Mouse (Mus musculus): ENCODE measurements at regions not wholly inside any gene's neighbourhood (a gene's known extent, or its start where the extent isn't known, plus 50 kb on each side); places are given as distances from the start of the nearest gene placed in this dataset.

- Histone ChIP-seq H3K4me3 (ENCODE audit: low read depth, low read length) (no peak overlapping the region), H3K27ac (ENCODE audit: low read depth, low read length) (no peak overlapping the region), H3K9me3 (ENCODE audit: control insufficient read depth, low read length) (no peaks in the 10 kb centered on the region), H3K9ac (replicated peaks; ENCODE audit: low read depth, low read length) (no peak overlapping the region), H3K4me1 (ENCODE audit: control insufficient read depth, insufficient read depth, low read length) (0 out of 2 replicates have a peak, but pooled peaks cover 5% of the 10 kb centered on the region), H3K27me3 (ENCODE audit: control insufficient read depth, insufficient read depth, low read length) (no peaks in the 10 kb centered on the region), H3K36me3 (ENCODE audit: control insufficient read depth, insufficient read depth, low read length) (no peaks in the 10 kb centered on the region), H3K4me2 (ENCODE audit: low read depth, low read length) (no peak overlapping the region)
- WGBS = 79% methylated on average over 8 of the region's 8 CpGs
- peak; percentile 69 for ATAC-seq (ENCODE audit: low read depth)
These were observed 64.4 kb upstream of the Cpeb4 start for GRCm38 (mm10) chr11:31807461-31808215.

GRCm38 (mm10) chr11:31808216-31808838 is 63.7 kb upstream of the Cpeb4 start:
- 91% methylated on average over 5 of the region's 5 CpGs for WGBS
- no peak overlapping the region for H3K4me2 ChIP-seq (ENCODE audit: low read depth, low read length)
- H3K4me3 ChIP-seq (ENCODE audit: low read depth, low read length) = no peak overlapping the region
- H3K27me3 ChIP-seq (ENCODE audit: control insufficient read depth, insufficient read depth, low read length) = no peaks in the 10 kb centered on the region
- no peaks in the 10 kb centered on the region for H3K9me3 ChIP-seq (ENCODE audit: control insufficient read depth, low read length)
- H3K36me3 ChIP-seq (ENCODE audit: control insufficient read depth, insufficient read depth, low read length) = no peaks in the 10 kb centered on the region
- no peak overlapping the region for H3K27ac ChIP-seq (ENCODE audit: low read depth, low read length)
- H3K4me1 ChIP-seq (ENCODE audit: control insufficient read depth, insufficient read depth, low read length) = 0 out of 2 replicates have a peak, but pooled peaks cover 5% of the 10 kb centered on the region
- ATAC-seq (ENCODE audit: low read depth) = no peak; the same call in 1 of the 2 replicates
- no peak overlapping the region for H3K9ac ChIP-seq (replicated peaks; ENCODE audit: low read depth, low read length)

GRCm38 (mm10) chr11:31810011-31810786 is 61.8 kb upstream of the Cpeb4 start:
- Histone ChIP-seq H3K27me3 (ENCODE audit: control insufficient read depth, insufficient read depth, low read length) (no peaks in the 10 kb centered on the region), H3K4me2 (ENCODE audit: low read depth, low read length) (no peak overlapping the region), H3K4me3 (ENCODE audit: low read depth, low read length) (no peak overlapping the region), H3K4me1 (ENCODE audit: control insufficient read depth, insufficient read depth, low read length) (0 out of 2 replicates have a peak, but pooled peaks cover 5% of the 10 kb centered on the region), H3K9ac (replicated peaks; ENCODE audit: low read depth, low read length) (no peak overlapping the region), H3K36me3 (ENCODE audit: control insufficient read depth, insufficient read depth, low read length) (no peaks in the 10 kb centered on the region), H3K9me3 (ENCODE audit: control insufficient read depth, low read length) (no peaks in the 10 kb centered on the region), H3K27ac (ENCODE audit: low read depth, low read length) (no peak overlapping the region)
- WGBS = 58% methylated on average over 7 of the region's 7 CpGs
- ATAC-seq (ENCODE audit: low read depth) = no peak

- no peak overlapping the region for H3K4me2 ChIP-seq (ENCODE audit: low read depth, low read length)
- 89% methylated on average over 9 of the region's 9 CpGs for WGBS
- 0 out of 2 replicates have a peak, but pooled peaks cover 5% of the 10 kb centered on the region for H3K4me1 ChIP-seq (ENCODE audit: control insufficient read depth, insufficient read depth, low read length)
- H3K27ac ChIP-seq (ENCODE audit: low read depth, low read length) = no peak overlapping the region
- no peak overlapping the region for H3K9ac ChIP-seq (replicated peaks; ENCODE audit: low read depth, low read length)
- no peak for ATAC-seq (ENCODE audit: low read depth)
- H3K27me3 ChIP-seq (ENCODE audit: control insufficient read depth, insufficient read depth, low read length) = no peaks in the 10 kb centered on the region
- H3K9me3 ChIP-seq (ENCODE audit: control insufficient read depth, low read length) = no peaks in the 10 kb centered on the region
- no peaks in the 10 kb centered on the region for H3K36me3 ChIP-seq (ENCODE audit: control insufficient read depth, insufficient read depth, low read length)
- H3K4me3 ChIP-seq (ENCODE audit: low read depth, low read length) = no peak overlapping the region
These were observed 59.8 kb upstream of the Cpeb4 start for GRCm38 (mm10) chr11:31812215-31812614.

GRCm38 (mm10) chr11:31814616-31815015 is 57.4 kb upstream of the Cpeb4 start:
- no peak overlapping the region for H3K4me2 ChIP-seq (ENCODE audit: low read depth, low read length)
- H3K9me3 ChIP-seq (ENCODE audit: control insufficient read depth, low read length) = no peaks in the 10 kb centered on the region
- H3K4me1 ChIP-seq (ENCODE audit: control insufficient read depth, insufficient read depth, low read length) = 0 out of 2 replicates have a peak, but pooled peaks cover 5% of the 10 kb centered on the region
- no peaks in the 10 kb centered on the region for H3K27me3 ChIP-seq (ENCODE audit: control insufficient read depth, insufficient read depth, low read length)
- H3K9ac ChIP-seq (replicated peaks; ENCODE audit: low read depth, low read length) = no peak overlapping the region
- ATAC-seq (ENCODE audit: low read depth) = no peak
- H3K27ac ChIP-seq (ENCODE audit: low read depth, low read length) = no peak overlapping the region
- 91% methylated on average over 4 of the region's 4 CpGs for WGBS
- no peak overlapping the region for H3K4me3 ChIP-seq (ENCODE audit: low read depth, low read length)
- H3K36me3 ChIP-seq (ENCODE audit: control insufficient read depth, insufficient read depth, low read length) = no peaks in the 10 kb centered on the region

GRCm38 (mm10) chr11:31815855-31816488 is 56.0 kb upstream of the Cpeb4 start:
- no peak overlapping the region for H3K4me2 ChIP-seq (ENCODE audit: low read depth, low read length)
- H3K27ac ChIP-seq (ENCODE audit: low read depth, low read length) = no peak overlapping the region
- 0 out of 2 replicates have a peak, but pooled peaks have one; percentile 16 for ATAC-seq (ENCODE audit: low read depth)
- WGBS = 66% methylated on average over 12 of the region's 12 CpGs
- no peak overlapping the region for H3K4me3 ChIP-seq (ENCODE audit: low read depth, low read length)
- H3K27me3 ChIP-seq (ENCODE audit: control insufficient read depth, insufficient read depth, low read length) = no peaks in the 10 kb centered on the region
- no peaks in the 10 kb centered on the region for H3K9me3 ChIP-seq (ENCODE audit: control insufficient read depth, low read length)
- no peaks in the 10 kb centered on the region for H3K4me1 ChIP-seq (ENCODE audit: control insufficient read depth, insufficient read depth, low read length)
- no peaks in the 10 kb centered on the region for H3K36me3 ChIP-seq (ENCODE audit: control insufficient read depth, insufficient read depth, low read length)
- no peak overlapping the region for H3K9ac ChIP-seq (replicated peaks; ENCODE audit: low read depth, low read length)

- no peaks in the 10 kb centered on the region for H3K36me3 ChIP-seq (ENCODE audit: control insufficient read depth, insufficient read depth, low read length)
- H3K27ac ChIP-seq (ENCODE audit: low read depth, low read length) = no peak overlapping the region
- H3K9ac ChIP-seq (replicated peaks; ENCODE audit: low read depth, low read length) = no peak overlapping the region
- no peak overlapping the region for H3K4me3 ChIP-seq (ENCODE audit: low read depth, low read length)
- peak; percentile 82 for ATAC-seq (ENCODE audit: low read depth)
- H3K9me3 ChIP-seq (ENCODE audit: control insufficient read depth, low read length) = no peaks in the 10 kb centered on the region
- no peaks in the 10 kb centered on the region for H3K4me1 ChIP-seq (ENCODE audit: control insufficient read depth, insufficient read depth, low read length)
- no peak overlapping the region for H3K4me2 ChIP-seq (ENCODE audit: low read depth, low read length)
- 44% methylated on average over 7 of the region's 7 CpGs for WGBS
- H3K27me3 ChIP-seq (ENCODE audit: control insufficient read depth, insufficient read depth, low read length) = no peaks in the 10 kb centered on the region
These were observed 54.0 kb upstream of the Cpeb4 start for GRCm38 (mm10) chr11:31818032-31818431.

- 88% methylated on average over 4 of the region's 4 CpGs for WGBS
- Histone ChIP-seq H3K4me3 (ENCODE audit: low read depth, low read length) (no peak overlapping the region), H3K9me3 (ENCODE audit: control insufficient read depth, low read length) (no peaks in the 10 kb centered on the region), H3K4me2 (ENCODE audit: low read depth, low read length) (no peak overlapping the region), H3K27me3 (ENCODE audit: control insufficient read depth, insufficient read depth, low read length) (no peaks in the 10 kb centered on the region), H3K27ac (ENCODE audit: low read depth, low read length) (no peak overlapping the region), H3K4me1 (ENCODE audit: control insufficient read depth, insufficient read depth, low read length) (no peaks in the 10 kb centered on the region), H3K36me3 (ENCODE audit: control insufficient read depth, insufficient read depth, low read length) (no peaks in the 10 kb centered on the region), H3K9ac (replicated peaks; ENCODE audit: low read depth, low read length) (no peak overlapping the region)
- no peak for ATAC-seq (ENCODE audit: low read depth)
These were observed 52.0 kb upstream of the Cpeb4 start for GRCm38 (mm10) chr11:31819964-31820363.
